Mouse (Mus musculus) limb, embryonic 14.5 days (tissue): ENCODE results near the gene Rabgap1. TPM values are rescaled to one million over a fixed set of nuclear protein-coding genes. Genes with fewer than 3 reads are reported as not detected.

Experiments used
- ATAC-seq: fragments of 200-750 bp; cut with Nextera tagmentation; 2 replicates; pipeline ENCODE4 v1.8.0; 2017; ENCODE audit warnings: low read depth, moderate number of reproducible peaks, moderate TSS enrichment; ENCODE audit not compliant: low FRiP score
- DNase-seq: peaks from one replicate; pipeline ENCODE4 v3.0.0-alpha.2; 2015; ENCODE audit warnings: low spot score
- H3K27ac ChIP-seq: fragments of 300-500 bp; sonication (generic); replicated peaks from 2 replicates; pipeline ENCODE4 v1.5.1; 2014; ENCODE audit warnings: low read depth, mild to moderate bottlenecking, low read length, moderate library complexity, mixed read lengths
- H3K27me3 ChIP-seq: fragments of 300-500 bp; sonication (generic); 2 replicates; pipeline ENCODE4 v1.6.1; 2014; ENCODE audit warnings: low read length, mixed read lengths; ENCODE audit not compliant: control insufficient read depth, insufficient read depth
- H3K36me3 ChIP-seq: fragments of 300-500 bp; sonication (generic); 2 replicates; pipeline ENCODE4 v1.6.1; 2014; ENCODE audit warnings: mild to moderate bottlenecking, low read length, moderate library complexity, mixed read lengths; ENCODE audit not compliant: control insufficient read depth, insufficient read depth
- H3K4me1 ChIP-seq: fragments of 300-500 bp; sonication (generic); 2 replicates; pipeline ENCODE4 v1.6.1; 2014; ENCODE audit warnings: antibody characterized with exemption, low read length, mixed read lengths; ENCODE audit not compliant: control insufficient read depth, insufficient read depth
- H3K4me2 ChIP-seq: fragments of 300-500 bp; sonication (generic); replicated peaks from 2 replicates; pipeline ENCODE4 v1.6.1; 2014; ENCODE audit warnings: low read depth, mild to moderate bottlenecking, low read length, moderate library complexity; ENCODE audit not compliant: severe bottlenecking
- H3K4me3 ChIP-seq: fragments of 300-500 bp; sonication (generic); replicated peaks from 2 replicates; pipeline ENCODE4 v1.5.1; 2014; ENCODE audit warnings: low read length
- H3K9ac ChIP-seq: fragments of 300-500 bp; sonication (generic); 2 replicates; pipeline ENCODE4 v1.6.1; 2014; ENCODE audit warnings: mild to moderate bottlenecking, low read depth, low read length, moderate library complexity; ENCODE audit not compliant: severe bottlenecking
- H3K9me3 ChIP-seq: fragments of 300-500 bp; sonication (generic); 2 replicates; pipeline ENCODE4 v1.6.1; 2016; ENCODE audit warnings: low read length; ENCODE audit not compliant: control insufficient read depth
- POLR2A ChIP-seq: fragments of 200-500 bp; IDR thresholded peaks from 2 replicates; pipeline ENCODE4 v1.8.0; 2012; ENCODE audit warnings: inconsistent platforms, mild to moderate bottlenecking, moderate library complexity, borderline replicate concordance; ENCODE audit not compliant: insufficient read depth, insufficient read length; ENCODE audit errors: extremely low read depth
- WGBS: fragments of 180-500 bp; shearing (Covaris S2); extraction: QIAGEN DNeasy Blood & Tissue Kit; methylation state at CpG from one replicate; pipeline ENCODE4 v1.1.7; 2014; 5-methylcytosine and 5-hydroxymethylcytosine counted together
- polyA plus RNA-seq, 2 experiments: library from polyadenylated mRNA; depleted of rRNA in 1 of 2; stranded (reverse) in 1 of 2; unstranded in 1 of 2; fragments of >200 nt; fragmentation: Nextera tagmentation in 1 of 2; extraction: Ambion mirVana in 1 of 2; gene quantifications; 2 replicates each; pipeline versions ENCODE4 v1.2.1 to v1.2.3; 2012 to 2014

The Rabgap1 gene
- polyA plus RNA-seq (2012; rRNA removed) (34.6 and 37.6 TPM in 2 replicates), polyA plus RNA-seq (2014; fragmentation: Nextera tagmentation; extraction: Ambion mirVana) (46.4 and 51.7 TPM in 2 replicates)

GRCm38 (mm10) chr2:37442611-37443591 is at the start of gene Rabgap1, which contains the start of the genes Zbtb26 and Zbtb6:
TSS of gene Rabgap1 (plus strand) at chr2:37443279.
TSS of gene Zbtb26 (minus strand) at chr2:37443135.
TSS of gene Zbtb6 (minus strand) at chr2:37443171.
- H3K27me3 ChIP-seq = no peaks in the 10 kb centered on the region
- ATAC-seq = peak; percentile 99
- peak; percentile 78; the same call in 1 of the 2 replicates for TF ChIP-seq POLR2A
- under 1% methylated on average over 49 of the region's 51 CpGs for WGBS
- no peaks in the 10 kb centered on the region for H3K9me3 ChIP-seq
- peak within 1 kb of the TSS; percentile 56 for H3K4me2 ChIP-seq
- peak within 1 kb of the TSS; percentile 88 for H3K27ac ChIP-seq
- H3K4me1 ChIP-seq = peaks cover 5% of the 10 kb centered on the region
- peak within 1 kb of the TSS; percentile 87 for H3K4me3 ChIP-seq
- peaks cover 4% of the 10 kb centered on the region for H3K36me3 ChIP-seq
- H3K9ac ChIP-seq = peak within 1 kb of the TSS; percentile 95
- DNase-seq = peak; percentile 95

- DNase-seq (no peak), ATAC-seq (no peak)
- Histone ChIP-seq H3K27ac (no peak overlapping the region), H3K4me1 (no peaks in the 10 kb centered on the region), H3K36me3 (peaks cover 52% of the 10 kb centered on the region), H3K27me3 (no peaks in the 10 kb centered on the region), H3K9me3 (no peaks in the 10 kb centered on the region), H3K9ac (no peak overlapping the region), H3K4me3 (no peak overlapping the region), H3K4me2 (no peak overlapping the region)
- WGBS = 64% methylated on average over 1 of the region's 1 CpGs
- TF ChIP-seq POLR2A = no peak
Observed at GRCm38 (mm10) chr2:37395539-37395938, 47.5 kb upstream of the Rabgap1 start.

- Histone ChIP-seq H3K4me2 (peak overlapping the region; percentile 51), H3K9ac (peak overlapping the region; percentile 99), H3K4me1 (peaks cover 3% of the 10 kb centered on the region), H3K27me3 (no peaks in the 10 kb centered on the region), H3K36me3 (0 out of 2 replicates have a peak, but pooled peaks cover 3% of the 10 kb centered on the region), H3K9me3 (no peaks in the 10 kb centered on the region), H3K27ac (peak overlapping the region; percentile 94), H3K4me3 (peak overlapping the region; percentile 97)
- ATAC-seq = no peak
- no peak for DNase-seq
- no peak for TF ChIP-seq POLR2A
- 4% methylated on average over 3 of the region's 3 CpGs for whole genome bisulfite sequencing
Observed at GRCm38 (mm10) chr2:37421903-37422302, 21.2 kb upstream of the Rabgap1 start.

GRCm38 (mm10) chr2:37422306-37423304 is 20.5 kb upstream of the Rabgap1 start, which contains the start of gene Rc3h2:
TSS of gene Rc3h2 (minus strand) at chr2:37422903.
- Histone ChIP-seq H3K4me1 (peaks cover 3% of the 10 kb centered on the region), H3K4me3 (peak within 1 kb of the TSS; percentile 97), H3K27ac (peak within 1 kb of the TSS; percentile 94), H3K9me3 (no peaks in the 10 kb centered on the region), H3K36me3 (peaks cover 7% of the 10 kb centered on the region; the same call in 1 of the 2 replicates), H3K9ac (peak within 1 kb of the TSS; percentile 99), H3K4me2 (peak within 1 kb of the TSS; percentile 51), H3K27me3 (no peaks in the 10 kb centered on the region)
- DNase-seq = peak; percentile 95
- WGBS = under 1% methylated on average over 49 of the region's 75 CpGs
- TF ChIP-seq POLR2A = peak; percentile 94; the same call in 1 of the 2 replicates
- ATAC-seq = peak; percentile 99

- DNase-seq (no peak), ATAC-seq (no peak)
- H3K27ac ChIP-seq = no peak overlapping the region
- 59% methylated on average over 3 of the region's 3 CpGs for WGBS
- TF ChIP-seq POLR2A = no peak
- H3K4me2 ChIP-seq = no peak overlapping the region
- H3K4me1 ChIP-seq = peaks cover 3% of the 10 kb centered on the region
- no peak overlapping the region for H3K9ac ChIP-seq
- no peaks in the 10 kb centered on the region for H3K27me3 ChIP-seq
- H3K36me3 ChIP-seq = peaks cover 15% of the 10 kb centered on the region
- H3K4me3 ChIP-seq = no peak overlapping the region
- H3K9me3 ChIP-seq = no peaks in the 10 kb centered on the region
Observed at GRCm38 (mm10) chr2:37423671-37424070, 19.4 kb upstream of the Rabgap1 start.
